Mouse (Mus musculus) gastrocnemius, postnatal 25 days (tissue): ENCODE measurements around the gene Aak1. TPM values are rescaled to one million over a fixed set of nuclear protein-coding genes. Genes with fewer than 3 reads are reported as not detected.

Source experiments
- DNase-seq: peaks from one replicate; pipeline ENCODE4 v3.0.0; 2022
- total RNA-seq, 2 experiments: library from RNA; stranded (reverse); gene quantifications; 1 replicate in 1 of 2; 2 replicates in 1 of 2; pipeline ENCODE4 v1.2.3; 2021

Gene Aak1
- total RNA-seq, 2 experiments from 2014 or later: 33.1 to 33.3 TPM

- DNase-seq: no peak
These were observed 37.5 kb downstream of the Aak1 start for GRCm38 (mm10) chr6:86886803-86887202.

GRCm38 (mm10) chr6:86897520-86897919, 48.2 kb downstream of the Aak1 start:
- no peak for DNase-seq

GRCm38 (mm10) chr6:86899053-86899452, 49.7 kb downstream of the Aak1 start:
- DNase-seq: no peak

- no peak for DNase-seq
These were observed 50.6 kb downstream of the Aak1 start for GRCm38 (mm10) chr6:86899965-86900364.

- no peak for DNase-seq
These were observed 51.2 kb downstream of the Aak1 start for GRCm38 (mm10) chr6:86900546-86900945.

- peak; percentile 33 for DNase-seq
These were observed 56.2 kb downstream of the Aak1 start for GRCm38 (mm10) chr6:86905500-86905899.

- DNase-seq: no peak
These were observed 57.9 kb downstream of the Aak1 start for GRCm38 (mm10) chr6:86907191-86907590.

GRCm38 (mm10) chr6:86908561-86909150, 59.3 kb downstream of the Aak1 start:
- DNase-seq: no peak

GRCm38 (mm10) chr6:86909881-86910280, 60.6 kb downstream of the Aak1 start:
- no peak for DNase-seq

- DNase-seq: no peak
These were observed 67.0 kb downstream of the Aak1 start for GRCm38 (mm10) chr6:86916157-86916820.

- DNase-seq: peak; percentile 52
These were observed 67.9 kb downstream of the Aak1 start for GRCm38 (mm10) chr6:86917231-86917630.

- peak; percentile 36 for DNase-seq
These were observed 68.9 kb downstream of the Aak1 start for GRCm38 (mm10) chr6:86918058-86918835.

- peak; percentile 47 for DNase-seq
These were observed 72.6 kb downstream of the Aak1 start for GRCm38 (mm10) chr6:86921880-86922279.

- no peak for DNase-seq
These were observed 75.4 kb downstream of the Aak1 start for GRCm38 (mm10) chr6:86924746-86925145.

- no peak for DNase-seq
These were observed 85.2 kb downstream of the Aak1 start for GRCm38 (mm10) chr6:86934541-86934940.

GRCm38 (mm10) chr6:86939797-86940196, 90.5 kb downstream of the Aak1 start:
- no peak for DNase-seq

- DNase-seq: no peak
These were observed 91.6 kb downstream of the Aak1 start for GRCm38 (mm10) chr6:86940966-86941365.

GRCm38 (mm10) chr6:86947100-86947499, 97.8 kb downstream of the Aak1 start:
- no peak for DNase-seq

GRCm38 (mm10) chr6:86948746-86949145, 99.4 kb downstream of the Aak1 start:
- DNase-seq: no peak

- DNase-seq: no peak
These were observed 100.8 kb downstream of the Aak1 start for GRCm38 (mm10) chr6:86950141-86950540.

- no peak for DNase-seq
These were observed 101.5 kb downstream of the Aak1 start for GRCm38 (mm10) chr6:86950733-86951255.

- no peak for DNase-seq
These were observed 106.4 kb downstream of the Aak1 start for GRCm38 (mm10) chr6:86955741-86956140.

- DNase-seq: no peak
These were observed 106.9 kb downstream of the Aak1 start for GRCm38 (mm10) chr6:86956206-86956605.
